In genomic region chr12:55058865-55059615, GRCm38 (mm10) we compare ENCODE assay signal across 13 mouse cellular contexts. TPM values are rescaled to one million over a fixed set of nuclear protein-coding genes. Genes with fewer than 3 reads are reported as not detected.
A peak's percentile ranks its signal among the peaks of the same experiment; 100 is the strongest.
DNase-seq lines count a peak whose midpoint lies in the region.
"Had no signal": no experiment of that assay in that cellular context is flagged by ENCODE, and none has a peak within 500 bp of the region (broad histone marks: within the 10 kb centered on the region; RNA-seq: fewer than 3 reads in every experiment).

No protein-coding gene starts in this region.

- H3K27me3 ChIP-seq in hindbrain, embryonic 10.5 days (ENCODE audit: insufficient read depth, poor library complexity, severe bottlenecking), result no peaks in the 10 kb centered on the region
- H3K27me3 ChIP-seq: forebrain, embryonic 13.5 days; megakaryocyte, embryonic 14.5 days; neural tube, embryonic 13.5 days had no signal

- 77% methylated on average over 6 of the region's 6 CpGs for WGBS in hindbrain, embryonic 10.5 days

- no peaks in the 10 kb centered on the region for H3K9me3 ChIP-seq in hindbrain, embryonic 10.5 days
- H3K9me3 ChIP-seq: forebrain, embryonic 13.5 days; megakaryocyte, embryonic 14.5 days; neural tube, embryonic 13.5 days had no signal

- peaks cover 7% of the 10 kb centered on the region; the same call in 1 of the 2 replicates for H3K4me1 ChIP-seq in brown adipose tissue, adult 24 weeks (ENCODE audit: control insufficient read depth, insufficient read depth, insufficient read length, low read length)
- H3K4me1 ChIP-seq in hindbrain, embryonic 10.5 days (replicated peaks), result no peaks in the 10 kb centered on the region
- H3K4me1 ChIP-seq: forebrain, embryonic 13.5 days; neural tube, embryonic 13.5 days had no signal

- peak; percentile 28 for DNase-seq in gastrocnemius, postnatal 25 days
- no peak for DNase-seq in gastrocnemius, postnatal 4 days (ENCODE audit: low spot score in 2 of 2)
- peak; percentile 15 for DNase-seq in kidney, postnatal 10 days
- DNase-seq in lung, postnatal 10 days, result peak; percentile 49
- DNase-seq in layer of hippocampus, adult 9-11 months, result no peak
- no peak for DNase-seq in hindbrain, embryonic 10.5 days (ENCODE audit: low spot score)
- DNase-seq in ovary, postnatal 36 days (ENCODE audit: low spot score), result no peak
- DNase-seq: right cerebral cortex, postnatal 25 days had no signal

- H3K4me3 ChIP-seq in brown adipose tissue, adult 24 weeks (ENCODE audit: insufficient read depth, low read depth, low read length), result no peak overlapping the region
- H3K4me3 ChIP-seq in hindbrain, embryonic 10.5 days, result no peak overlapping the region
- H3K4me3 ChIP-seq: forebrain, embryonic 13.5 days; megakaryocyte, embryonic 14.5 days; neural tube, embryonic 13.5 days had no signal

- peak overlapping the region; percentile 81 for H3K27ac ChIP-seq in brown adipose tissue, adult 24 weeks (replicated peaks; ENCODE audit: low read depth, low read length)
- no peak overlapping the region for H3K27ac ChIP-seq in hindbrain, embryonic 10.5 days
- H3K27ac ChIP-seq: forebrain, embryonic 13.5 days; neural tube, embryonic 13.5 days; stomach, postnatal 0 days had no signal

- peaks cover 29% of the 10 kb centered on the region for H3K36me3 ChIP-seq in hindbrain, embryonic 10.5 days

RNA-seq across cellular contexts. Expression of gene 2700097O09Rik, which starts 20.9 kb away (rescaled TPM):
- total RNA-seq in gastrocnemius, postnatal 25 days (2021), result 1 to 10 TPM; 5.6 to 6.6 TPM
- 10 to 100 TPM in 1 of 2 experiments, 1 to 10 TPM in 1; 9.4 to 11.1 TPM for total RNA-seq in gastrocnemius, postnatal 4 days (2021)
- polyA plus RNA-seq in brown adipose tissue, adult 24 weeks (2012; ENCODE audit: insufficient read depth, insufficient read length, missing spikeins), result 9.1 and 11.2 TPM in 2 replicates
- polyA plus RNA-seq in hindbrain, embryonic 10.5 days (2016; fragmentation: Nextera tagmentation; extraction: Ambion mirVana), result 40.7 and 41.9 TPM in 2 replicates

RNA-seq across cellular contexts. Expression of gene Srp54a, which starts 21.0 kb away (rescaled TPM):
- 10 to 100 TPM; 62.6 to 69.8 TPM for total RNA-seq in gastrocnemius, postnatal 25 days (2021)
- total RNA-seq in gastrocnemius, postnatal 4 days (2021), result 10 to 100 TPM; 73.8 to 90.5 TPM
- 82.3 and 86.5 TPM in 2 replicates for polyA plus RNA-seq in brown adipose tissue, adult 24 weeks (2012; ENCODE audit: insufficient read depth, insufficient read length, missing spikeins)
- 98.3 and 136 TPM in 2 replicates for polyA plus RNA-seq in hindbrain, embryonic 10.5 days (2016; fragmentation: Nextera tagmentation; extraction: Ambion mirVana)

RNA-seq across cellular contexts. Expression of gene Baz1a, which starts 44.9 kb away (rescaled TPM):
- 1 to 10 TPM; 4.6 to 5.5 TPM for total RNA-seq in gastrocnemius, postnatal 25 days (2021)
- 10 to 100 TPM; 11.4 to 13.4 TPM for total RNA-seq in gastrocnemius, postnatal 4 days (2021)
- polyA plus RNA-seq in brown adipose tissue, adult 24 weeks (2012; ENCODE audit: insufficient read depth, insufficient read length, missing spikeins), result 3.6 and 6.3 TPM in 2 replicates
- 26.3 and 33.8 TPM in 2 replicates for polyA plus RNA-seq in hindbrain, embryonic 10.5 days (2016; fragmentation: Nextera tagmentation; extraction: Ambion mirVana)

Comparison
In these comparisons a context has a peak if more than half of its experiments do, and no peak if none do; other contexts are left out.
1. DNase-seq: peak in gastrocnemius, postnatal 25 days (single experiment), kidney, postnatal 10 days (single experiment) and lung, postnatal 10 days (single experiment); none in gastrocnemius, postnatal 4 days (0 of 2), layer of hippocampus, adult 9-11 months (single experiment), hindbrain, embryonic 10.5 days (single experiment) and ovary, postnatal 36 days (single experiment).